Mouse (Mus musculus): ENCODE data around the gene Uckl1. TPM values are rescaled to one million over a fixed set of nuclear protein-coding genes. Genes with fewer than 3 reads are reported as not detected.

Gene Uckl1
- polyA plus RNA-seq, 1 experiment from 2014 or later = 60.4 TPM

DNA sequence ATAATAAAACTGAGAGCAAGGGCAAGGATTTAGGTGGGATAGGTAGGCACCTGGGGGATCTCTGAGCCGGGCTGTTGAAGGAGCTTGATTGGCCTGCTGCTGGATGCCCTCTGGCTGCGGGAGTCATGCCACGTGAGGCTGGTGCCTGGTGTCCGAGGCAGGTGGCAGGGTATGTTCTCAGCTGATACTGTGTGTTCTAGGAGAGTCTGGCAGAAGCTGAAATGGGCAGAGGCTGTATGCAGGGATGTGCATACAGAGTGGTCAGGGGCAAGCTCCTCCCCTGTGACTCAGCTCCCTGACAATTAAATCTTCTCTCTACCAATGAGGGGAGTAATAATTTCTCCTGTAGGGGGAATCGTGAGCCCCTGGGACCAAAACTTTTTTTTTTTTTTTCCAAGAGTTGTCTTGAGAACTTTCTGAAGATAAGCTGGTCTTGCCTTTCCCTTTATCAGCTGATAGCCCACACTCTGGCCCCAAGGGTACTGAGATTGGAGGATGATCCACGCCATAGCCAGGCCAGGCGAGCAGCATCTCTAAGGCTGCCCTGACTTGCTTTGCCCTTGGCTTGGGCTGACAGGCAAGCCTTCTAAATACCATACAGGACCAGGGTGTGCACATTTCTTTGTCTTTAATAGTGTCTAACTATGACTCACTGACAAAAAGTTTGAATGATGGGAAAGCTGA, 12.8 kb upstream of the Uckl1 start:
- peaks cover 9% of the 10 kb centered on the region; the same call in 1 of the 2 replicates for H3K36me3 ChIP-seq
- no peak for ATAC-seq (ENCODE audit: low FRiP score, low read depth)
- no peaks in the 10 kb centered on the region for H3K9me3 ChIP-seq
- H3K27me3 ChIP-seq = no peaks in the 10 kb centered on the region
- 0 out of 2 replicates have a peak overlapping the region, but pooled peaks have one; percentile 25 for H3K27ac ChIP-seq (replicated peaks)
- H3K9ac ChIP-seq (replicated peaks) = 0 out of 2 replicates have a peak overlapping the region, but pooled peaks have one; percentile 90
- H3K4me3 ChIP-seq = peak overlapping the region; percentile 79; the same call in 1 of the 2 replicates
- WGBS = 76% methylated on average over 7 of the region's 7 CpGs
- H3K4me1 ChIP-seq = peaks cover 38% of the 10 kb centered on the region
- peak overlapping the region; percentile 85 for H3K4me2 ChIP-seq (replicated peaks)

DNA sequence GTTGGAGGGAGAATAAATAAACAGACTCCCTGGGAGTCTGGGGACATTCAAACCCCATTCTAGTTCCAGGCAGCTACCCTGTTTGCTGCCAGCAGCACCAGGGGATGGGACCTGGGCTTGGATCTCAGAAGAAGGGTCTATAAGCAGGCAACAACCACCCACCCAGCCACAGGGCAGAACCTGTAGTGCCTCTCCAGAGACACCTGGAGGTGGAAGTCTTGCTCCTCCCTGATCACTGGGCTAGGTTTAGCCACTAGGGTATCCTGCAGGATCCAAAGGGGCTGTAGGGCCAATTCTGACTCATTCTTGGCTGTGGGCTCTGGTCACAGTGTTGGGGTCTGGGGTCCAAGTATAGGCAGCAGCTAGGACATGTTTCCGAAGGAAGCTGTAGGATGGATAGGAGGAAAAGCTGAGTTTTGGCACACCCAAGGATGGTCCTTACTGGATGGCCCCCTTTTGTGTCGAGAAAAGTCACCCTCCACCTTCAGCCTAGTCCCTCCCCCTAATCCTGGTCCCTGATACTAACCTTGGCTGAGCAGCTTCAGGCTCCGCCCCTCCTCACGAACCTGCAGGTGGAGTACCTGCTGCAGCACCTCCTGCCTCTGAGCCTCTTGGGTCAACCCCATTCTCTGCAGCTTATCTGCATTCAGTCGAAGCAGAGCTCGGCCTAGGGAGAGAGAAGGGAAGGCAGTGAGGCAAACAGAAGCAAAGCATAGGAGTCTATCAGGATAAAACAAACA, 11.7 kb upstream of the Uckl1 start:
- Histone ChIP-seq H3K4me1 (peaks cover 34% of the 10 kb centered on the region), H3K4me3 (no peak overlapping the region), H3K36me3 (peaks cover 9% of the 10 kb centered on the region; the same call in 1 of the 2 replicates), H3K27me3 (no peaks in the 10 kb centered on the region), H3K9ac (replicated peaks) (no peak overlapping the region), H3K27ac (replicated peaks) (no peak overlapping the region), H3K9me3 (no peaks in the 10 kb centered on the region), H3K4me2 (replicated peaks) (no peak overlapping the region)
- WGBS = 60% methylated on average over 6 of the region's 6 CpGs
- no peak for ATAC-seq (ENCODE audit: low FRiP score, low read depth)

DNA sequence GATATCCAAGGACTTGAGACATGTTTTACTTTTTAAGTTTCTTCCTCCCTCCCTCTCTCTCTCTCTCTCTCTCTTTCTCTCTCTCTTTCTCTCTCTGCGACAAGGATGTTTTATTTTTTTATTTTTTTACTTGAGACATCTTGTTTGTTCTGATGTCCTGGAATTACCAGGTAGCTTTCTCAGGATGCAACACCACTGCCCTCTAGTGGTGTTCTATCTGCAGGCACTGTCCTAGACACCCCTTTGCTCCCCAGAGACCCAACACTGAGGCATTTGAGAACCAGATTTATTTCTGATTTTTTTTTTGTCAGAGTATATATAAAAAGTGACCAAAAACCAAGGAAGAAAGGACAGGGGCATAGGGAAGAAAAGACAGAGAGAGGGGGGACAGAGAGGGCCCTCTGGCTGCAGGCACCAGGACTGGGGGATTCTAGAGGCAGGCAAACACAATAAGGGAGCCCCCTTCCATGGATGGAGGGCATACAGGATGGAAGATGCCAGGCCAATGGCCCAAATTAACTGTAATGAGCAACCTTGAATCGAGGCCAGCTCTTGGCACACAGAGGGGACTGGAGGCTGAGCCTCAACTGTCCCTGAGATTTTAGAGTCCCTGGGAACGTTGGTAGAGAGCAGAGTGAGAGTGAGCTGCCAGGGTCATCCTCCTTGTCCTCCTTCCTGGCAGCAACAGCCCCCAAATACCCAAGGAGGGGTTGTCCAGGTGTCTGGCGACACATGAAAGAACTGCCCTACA, 10.4 kb upstream of the Uckl1 start:
- peaks cover 34% of the 10 kb centered on the region for H3K4me1 ChIP-seq
- 83% methylated on average over 4 of the region's 4 CpGs for WGBS
- H3K27ac ChIP-seq (replicated peaks) = no peak overlapping the region
- no peak overlapping the region for H3K4me3 ChIP-seq
- H3K4me2 ChIP-seq (replicated peaks) = no peak overlapping the region
- H3K27me3 ChIP-seq = no peaks in the 10 kb centered on the region
- H3K36me3 ChIP-seq = peaks cover 17% of the 10 kb centered on the region
- H3K9me3 ChIP-seq = no peaks in the 10 kb centered on the region
- no peak overlapping the region for H3K9ac ChIP-seq (replicated peaks)
- no peak for ATAC-seq (ENCODE audit: low FRiP score, low read depth)

DNA sequence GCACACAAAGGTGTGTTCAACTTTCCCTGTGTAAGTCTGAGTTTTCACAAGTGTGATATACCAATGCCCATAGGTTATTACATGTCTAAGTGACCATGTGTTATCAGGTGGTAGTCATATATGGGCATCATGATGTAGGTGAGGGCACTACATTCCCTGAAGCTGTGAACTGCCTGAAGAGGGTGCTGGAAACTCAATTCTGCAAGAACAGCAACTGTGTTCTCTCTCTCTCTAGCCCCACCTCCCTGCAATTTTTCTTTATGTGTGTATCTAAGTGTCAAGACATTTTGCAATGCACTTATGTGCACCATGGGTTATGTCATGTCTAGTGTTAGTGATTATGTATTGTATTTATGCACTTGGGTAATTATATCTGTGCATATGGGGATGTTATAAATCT, 9.2 kb upstream of the Uckl1 start:
- ATAC-seq (ENCODE audit: low FRiP score, low read depth) = no peak
- no peak overlapping the region for H3K9ac ChIP-seq (replicated peaks)
- peaks cover 34% of the 10 kb centered on the region for H3K4me1 ChIP-seq
- no peak overlapping the region for H3K4me2 ChIP-seq (replicated peaks)
- H3K4me3 ChIP-seq = no peak overlapping the region
- no peak overlapping the region for H3K27ac ChIP-seq (replicated peaks)
- H3K27me3 ChIP-seq = no peaks in the 10 kb centered on the region
- H3K9me3 ChIP-seq = no peaks in the 10 kb centered on the region
- H3K36me3 ChIP-seq = peaks cover 29% of the 10 kb centered on the region

DNA sequence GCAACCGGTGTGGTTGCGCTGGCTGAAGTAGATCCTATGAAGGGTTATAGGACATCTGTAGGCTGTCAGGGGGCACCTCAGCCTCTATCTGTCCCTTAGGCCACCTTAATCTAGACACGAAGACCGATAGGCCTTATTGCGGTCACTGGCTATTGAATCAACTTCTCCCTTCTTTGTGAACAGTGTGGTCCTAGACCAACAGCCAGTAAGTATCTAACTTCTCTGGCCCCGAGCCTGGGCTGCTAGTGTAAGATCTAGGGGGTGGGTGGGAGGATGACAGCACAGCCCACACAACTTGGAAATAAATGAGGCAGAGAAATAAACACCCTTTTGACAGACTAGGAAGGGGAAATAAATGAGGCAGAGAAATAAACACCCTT, 8.3 kb upstream of the Uckl1 start:
- Histone ChIP-seq H3K27ac (replicated peaks) (peak overlapping the region; percentile 74), H3K9me3 (no peaks in the 10 kb centered on the region), H3K4me3 (peak overlapping the region; percentile 98), H3K27me3 (no peaks in the 10 kb centered on the region), H3K9ac (replicated peaks) (peak overlapping the region; percentile 93), H3K4me2 (replicated peaks) (peak overlapping the region; percentile 80), H3K36me3 (peaks cover 38% of the 10 kb centered on the region), H3K4me1 (peaks cover 29% of the 10 kb centered on the region)
- ATAC-seq (ENCODE audit: low FRiP score, low read depth) = peak; percentile 14; the same call in 1 of the 2 replicates
- 12% methylated on average over 6 of the region's 6 CpGs for WGBS

DNA sequence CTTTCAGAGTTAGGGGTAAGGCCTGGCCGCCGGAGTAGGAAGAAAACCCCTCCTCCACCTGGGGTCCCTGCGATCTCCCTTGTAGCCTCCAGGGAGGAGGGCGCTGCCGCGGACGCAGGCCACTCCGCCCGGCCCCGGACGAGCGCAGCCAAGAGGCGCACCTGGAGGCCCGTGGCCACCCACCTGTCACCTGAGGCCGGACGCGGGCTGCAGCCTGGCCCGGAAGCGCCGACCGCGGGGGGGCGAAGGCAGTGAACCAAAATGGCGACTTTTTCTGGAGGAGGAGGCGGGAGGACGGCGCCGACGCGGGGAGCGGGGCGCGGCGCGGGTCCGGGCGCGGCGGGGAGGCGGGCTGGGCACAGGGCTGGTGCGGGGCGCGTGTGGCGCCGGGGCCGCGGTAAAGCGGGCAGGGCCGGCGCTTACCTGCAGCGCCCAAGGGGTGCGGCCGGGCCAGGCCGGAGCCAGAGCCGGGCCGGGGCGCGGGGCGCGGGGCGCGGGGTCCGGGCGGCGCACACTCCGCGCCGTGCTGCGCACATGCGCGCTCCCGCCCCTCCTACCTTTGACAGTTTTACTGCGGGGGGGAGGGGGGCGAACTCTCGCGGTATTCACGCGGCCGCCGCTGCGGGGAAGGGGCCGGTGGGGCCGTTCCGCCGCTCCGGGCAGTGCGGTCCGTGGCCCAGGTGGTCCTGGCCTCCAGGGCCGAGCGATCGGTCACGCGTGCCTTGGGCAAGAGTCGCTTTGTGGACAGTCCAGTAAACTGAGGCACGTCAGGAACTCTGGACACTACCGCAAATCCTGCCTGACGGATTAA, 7.7 kb upstream of the Uckl1 start, which contains the start of gene Zfp512b:
Gene Zfp512b (minus strand): TSS at position 573 of the 811 bp plus-strand sequence.
- Histone ChIP-seq H3K27ac (replicated peaks) (peak within 1 kb of the TSS; percentile 74), H3K4me1 (peaks cover 23% of the 10 kb centered on the region), H3K9me3 (no peaks in the 10 kb centered on the region), H3K36me3 (peaks cover 44% of the 10 kb centered on the region), H3K27me3 (no peaks in the 10 kb centered on the region), H3K4me3 (peak within 1 kb of the TSS; percentile 98), H3K9ac (replicated peaks) (peak within 1 kb of the TSS; percentile 93), H3K4me2 (replicated peaks) (peak within 1 kb of the TSS; percentile 80)
- under 1% methylated on average over 92 of the region's 97 CpGs for WGBS
- peak; percentile 81 for ATAC-seq (ENCODE audit: low FRiP score, low read depth)

DNA sequence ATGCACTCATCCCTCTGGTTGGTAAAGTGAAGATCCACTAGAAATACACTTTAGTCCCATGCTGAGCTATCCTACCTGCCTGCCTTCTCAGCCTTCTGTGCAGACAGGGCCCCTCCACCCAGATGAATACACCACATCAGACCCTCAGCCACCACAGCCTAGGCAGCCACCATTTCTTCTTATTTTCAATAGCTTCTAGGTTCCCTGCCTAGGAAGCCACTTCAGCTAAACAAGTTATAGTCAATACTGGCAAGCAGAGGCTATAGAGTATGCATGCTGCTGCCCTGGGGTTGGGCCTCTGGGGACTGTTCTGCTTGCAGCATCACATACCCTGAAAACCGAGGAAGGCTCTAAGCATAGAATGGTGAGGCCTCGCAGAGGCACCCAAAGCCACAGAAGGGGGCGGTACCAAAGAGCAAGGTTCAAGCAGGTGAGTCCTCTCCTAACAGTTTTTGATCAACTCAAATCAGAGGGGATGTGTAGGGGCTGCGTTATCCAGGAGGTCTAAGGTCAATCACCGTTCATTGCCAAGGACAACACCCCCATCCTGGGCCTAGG, 6.9 kb upstream of the Uckl1 start, which contains the start of gene Prpf6:
Gene Prpf6 (plus strand): TSS at position 341 of the 558 bp plus-strand sequence.
- Histone ChIP-seq H3K27me3 (no peaks in the 10 kb centered on the region), H3K9me3 (no peaks in the 10 kb centered on the region), H3K4me1 (peaks cover 19% of the 10 kb centered on the region), H3K36me3 (peaks cover 51% of the 10 kb centered on the region), H3K27ac (replicated peaks) (peak within 1 kb of the TSS; percentile 74), H3K9ac (replicated peaks) (peak within 1 kb of the TSS; percentile 93), H3K4me2 (replicated peaks) (peak within 1 kb of the TSS; percentile 80), H3K4me3 (peak within 1 kb of the TSS; percentile 98)
- 22% methylated on average over 5 of the region's 5 CpGs for WGBS
- peak; percentile 14; the same call in 1 of the 2 replicates for ATAC-seq (ENCODE audit: low FRiP score, low read depth)

DNA sequence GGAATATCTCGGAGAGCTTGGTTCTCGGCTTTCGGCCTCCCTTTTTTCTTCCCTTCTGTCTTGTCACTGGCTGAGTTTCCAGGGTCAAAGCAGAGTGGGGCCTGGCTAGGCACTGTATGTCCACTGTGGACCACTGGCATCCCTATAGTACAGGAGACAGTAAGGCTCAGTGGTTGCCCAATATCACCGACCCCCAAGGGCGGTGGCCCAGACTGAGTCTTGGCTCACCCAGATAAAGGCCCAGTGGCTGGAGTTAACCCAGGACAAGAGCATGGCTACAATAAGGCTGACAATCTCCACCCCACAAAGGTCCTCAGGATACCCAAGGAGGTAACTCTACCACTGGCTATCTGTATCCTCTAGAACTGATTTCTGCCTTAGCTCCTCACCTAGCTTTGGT, 5.8 kb upstream of the Uckl1 start:
- no peaks in the 10 kb centered on the region for H3K9me3 ChIP-seq
- no peaks in the 10 kb centered on the region for H3K27me3 ChIP-seq
- peaks cover 53% of the 10 kb centered on the region for H3K36me3 ChIP-seq
- no peak for ATAC-seq (ENCODE audit: low FRiP score, low read depth)
- H3K27ac ChIP-seq (replicated peaks) = no peak overlapping the region
- H3K9ac ChIP-seq (replicated peaks) = no peak overlapping the region
- H3K4me3 ChIP-seq = no peak overlapping the region
- H3K4me1 ChIP-seq = peaks cover 19% of the 10 kb centered on the region
- WGBS = 97% methylated on average over 5 of the region's 5 CpGs
- 0 out of 2 replicates have a peak overlapping the region, but pooled peaks have one; percentile 80 for H3K4me2 ChIP-seq (replicated peaks)

DNA sequence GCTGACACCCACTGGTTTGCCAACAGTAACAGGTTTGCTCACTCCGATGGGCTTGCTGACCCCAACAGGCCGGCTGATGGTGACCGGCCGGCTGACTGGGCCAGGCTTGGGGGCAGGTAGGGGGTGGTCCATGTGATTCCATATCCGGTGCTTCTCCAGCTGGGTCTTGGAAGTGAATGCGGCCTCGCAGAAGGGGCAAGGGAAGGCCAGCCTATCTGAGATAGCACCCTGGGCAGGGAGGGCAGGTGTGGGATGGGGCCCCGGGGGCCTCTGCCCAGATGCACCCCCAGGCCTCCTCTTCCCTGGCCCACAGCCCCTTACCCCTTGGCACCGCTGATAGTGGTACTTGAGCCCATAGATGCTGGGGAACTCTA, 5.0 kb upstream of the Uckl1 start:
- WGBS = 95% methylated on average over 9 of the region's 9 CpGs
- no peaks in the 10 kb centered on the region for H3K9me3 ChIP-seq
- peaks cover 61% of the 10 kb centered on the region for H3K36me3 ChIP-seq
- H3K4me2 ChIP-seq (replicated peaks) = no peak overlapping the region
- no peak overlapping the region for H3K9ac ChIP-seq (replicated peaks)
- H3K27me3 ChIP-seq = no peaks in the 10 kb centered on the region
- H3K27ac ChIP-seq (replicated peaks) = no peak overlapping the region
- H3K4me3 ChIP-seq = no peak overlapping the region
- ATAC-seq (ENCODE audit: low FRiP score, low read depth) = no peak
- H3K4me1 ChIP-seq = peaks cover 19% of the 10 kb centered on the region

DNA sequence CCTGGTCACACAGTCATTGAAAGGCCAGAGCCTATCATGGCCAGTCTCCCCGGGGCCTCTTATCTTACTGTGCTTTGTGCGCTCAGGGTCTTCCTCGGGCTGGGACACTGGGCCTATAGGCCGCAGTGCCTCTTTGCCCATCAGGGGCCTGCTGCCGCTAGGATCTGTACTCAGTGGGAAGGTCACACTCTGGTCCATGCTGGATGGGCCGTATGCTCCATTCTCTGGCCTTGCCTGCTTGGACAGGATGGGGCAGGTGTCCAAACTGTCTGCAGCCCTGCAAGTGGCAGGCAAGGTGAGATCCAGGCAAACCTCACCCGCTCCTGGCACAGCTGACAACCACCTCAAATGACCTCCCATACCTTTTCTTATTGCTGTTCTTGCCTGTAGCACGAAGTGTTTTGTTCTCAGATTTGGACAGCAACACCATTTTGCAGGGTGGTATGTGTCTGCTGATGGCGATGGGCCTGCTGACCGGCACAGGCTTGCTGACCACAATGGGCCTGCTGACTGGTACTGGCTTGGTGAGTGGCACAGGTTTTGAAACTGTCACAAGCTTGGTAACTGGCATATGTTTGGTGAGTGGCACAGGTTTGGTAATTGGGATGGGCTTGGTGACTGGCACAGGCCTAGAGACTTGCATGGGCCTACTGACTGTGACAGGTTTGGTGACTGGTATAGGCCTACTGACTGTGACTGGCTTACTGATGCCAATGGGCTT, 4.5 kb upstream of the Uckl1 start:
- no peaks in the 10 kb centered on the region for H3K9me3 ChIP-seq
- H3K4me3 ChIP-seq = no peak overlapping the region
- peaks cover 66% of the 10 kb centered on the region for H3K36me3 ChIP-seq
- no peak overlapping the region for H3K4me2 ChIP-seq (replicated peaks)
- peaks cover 19% of the 10 kb centered on the region for H3K4me1 ChIP-seq
- 93% methylated on average over 10 of the region's 10 CpGs for WGBS
- H3K27ac ChIP-seq (replicated peaks) = no peak overlapping the region
- no peak overlapping the region for H3K9ac ChIP-seq (replicated peaks)
- H3K27me3 ChIP-seq = no peaks in the 10 kb centered on the region
- ATAC-seq (ENCODE audit: low FRiP score, low read depth) = no peak
